Mouse (Mus musculus): ENCODE measurements around the gene Gm17334.
A peak's percentile ranks its signal among the peaks of the same experiment; 100 is the strongest.

The Gm17334 gene

DNA sequence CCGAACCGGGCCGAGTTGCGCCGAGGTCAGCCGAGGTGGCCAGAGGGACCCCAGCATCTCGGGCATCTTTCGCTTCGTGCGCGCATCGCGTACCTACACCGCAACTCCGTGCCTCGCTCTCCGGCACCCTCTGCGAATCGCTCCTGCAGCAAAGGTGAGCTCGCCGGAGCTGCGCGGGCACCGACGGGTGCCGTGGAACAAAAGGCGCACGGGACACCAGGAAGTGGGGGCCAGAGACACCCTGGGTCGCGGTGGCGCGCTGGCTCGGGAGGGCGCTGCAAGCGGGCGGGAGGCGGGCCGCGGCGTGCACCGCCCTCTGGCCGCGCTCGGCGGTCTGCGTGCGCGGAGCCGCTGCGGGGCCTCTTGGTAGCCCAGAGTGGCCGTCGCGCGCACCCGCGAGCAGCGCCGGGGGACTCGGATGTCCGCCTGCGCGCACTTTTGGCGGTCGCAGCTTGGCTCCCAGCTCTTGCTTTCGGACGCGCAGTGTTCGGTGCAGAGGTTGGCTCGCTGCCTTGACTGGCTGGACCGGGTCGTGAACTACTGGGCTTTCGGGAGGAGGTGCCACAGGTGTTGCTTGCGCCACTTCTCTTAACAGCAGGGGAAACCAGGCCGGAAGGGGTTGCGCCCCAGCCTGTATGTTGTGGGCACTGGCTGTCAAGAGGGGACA lies 2.7 kb downstream of the Gm17334 start:
- peak; percentile 89 for DNase-seq

DNA sequence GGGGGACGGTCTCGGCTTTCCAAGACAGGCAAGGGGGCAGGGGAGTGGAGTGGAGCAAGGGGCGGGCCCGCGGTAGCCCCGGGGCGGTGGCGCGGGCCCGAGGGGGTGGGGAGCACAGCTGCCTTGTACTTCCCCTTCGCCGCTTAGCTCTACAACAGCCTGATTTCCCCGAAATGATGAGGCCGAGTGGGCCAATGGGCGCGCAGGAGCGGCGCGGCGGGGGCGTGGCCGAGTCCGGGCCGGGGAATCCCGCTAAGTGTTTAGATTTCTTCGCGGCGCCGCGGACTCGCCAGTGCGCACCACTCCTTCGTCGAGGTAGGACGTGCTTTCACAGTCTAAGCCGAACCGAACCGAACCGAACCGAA lies 3.2 kb downstream of the Gm17334 start, which contains the start of gene Irf1:
Irf1 (plus strand) TSS at position 255 of the 365 bp plus-strand sequence.
- peak; percentile 94 for DNase-seq

DNA sequence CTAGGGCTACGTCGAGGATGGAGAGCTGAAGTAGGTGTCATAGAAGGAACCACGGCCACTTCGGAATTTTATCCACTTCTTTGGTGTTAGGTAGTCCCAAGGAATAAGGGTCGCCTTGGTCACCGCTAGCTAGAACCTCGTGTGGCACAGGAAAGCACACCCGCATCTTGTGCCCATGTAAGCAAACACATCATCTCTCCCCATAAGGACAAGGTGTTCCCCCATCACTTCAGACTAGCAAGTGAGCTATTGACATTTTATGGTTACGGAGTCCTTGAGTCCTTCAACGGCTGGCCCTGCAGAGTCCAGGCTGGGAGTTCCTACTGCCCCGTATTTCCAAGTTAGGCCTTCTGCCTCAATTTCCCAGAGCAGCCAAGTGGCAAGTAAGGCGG lies 3.8 kb downstream of the Gm17334 start:
- DNase-seq = no peak

DNA sequence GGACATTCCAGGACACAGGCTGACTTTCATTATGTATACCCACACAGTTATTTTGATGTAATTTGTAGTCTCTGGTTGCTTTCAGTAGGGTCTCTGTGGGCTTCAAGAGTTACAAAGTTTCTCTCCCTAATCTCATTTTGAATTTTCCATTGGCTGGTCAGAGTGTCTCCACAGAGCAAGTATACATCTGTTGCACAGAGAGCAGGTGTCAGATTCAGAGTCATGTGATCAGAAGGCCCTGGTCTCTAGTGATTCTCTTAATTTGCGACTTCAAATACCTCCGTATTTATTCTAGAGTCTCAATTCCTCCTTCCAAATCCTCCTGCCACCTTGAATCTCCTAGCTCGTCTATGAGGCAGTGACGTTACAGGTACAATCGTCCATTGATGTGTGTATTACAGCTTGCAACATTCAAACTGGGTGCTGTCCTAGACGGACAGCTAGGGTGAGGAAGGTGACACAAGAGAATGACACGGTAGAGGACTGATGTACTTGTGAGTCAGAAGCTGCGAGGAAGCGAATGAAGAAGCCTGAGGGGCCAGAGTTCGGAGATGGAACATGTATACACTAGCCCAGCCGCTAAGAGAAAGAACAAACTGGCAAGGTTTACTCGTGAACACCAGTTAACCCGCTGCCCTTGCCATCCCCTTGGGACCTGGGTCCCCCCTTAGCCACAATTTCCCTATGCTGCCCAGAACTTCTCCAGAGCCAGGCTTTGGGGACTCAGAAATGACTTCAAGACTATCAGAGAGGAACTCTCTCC lies 4.4 kb downstream of the Gm17334 start:
- no peak for DNase-seq

DNA sequence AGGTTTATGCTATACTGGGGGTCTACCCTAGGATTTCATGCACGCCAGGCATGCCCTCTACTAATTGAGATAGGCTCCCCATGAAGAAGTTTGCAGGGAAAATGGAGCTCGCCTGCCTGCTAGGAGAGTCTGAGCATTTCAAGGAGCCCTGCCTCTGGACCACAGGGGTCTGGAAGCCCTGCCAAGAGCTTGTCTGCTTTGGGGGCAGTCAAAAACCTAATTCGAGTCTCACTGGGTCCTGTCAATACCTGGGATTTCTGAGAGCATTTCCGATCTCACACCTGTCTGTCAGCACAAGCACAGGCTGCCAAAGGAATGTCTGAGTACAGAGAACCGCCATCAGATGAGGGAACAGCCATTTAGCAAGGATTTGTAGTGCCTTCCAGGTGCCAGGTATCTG lies 8.4 kb downstream of the Gm17334 start:
- DNase-seq = no peak

DNA sequence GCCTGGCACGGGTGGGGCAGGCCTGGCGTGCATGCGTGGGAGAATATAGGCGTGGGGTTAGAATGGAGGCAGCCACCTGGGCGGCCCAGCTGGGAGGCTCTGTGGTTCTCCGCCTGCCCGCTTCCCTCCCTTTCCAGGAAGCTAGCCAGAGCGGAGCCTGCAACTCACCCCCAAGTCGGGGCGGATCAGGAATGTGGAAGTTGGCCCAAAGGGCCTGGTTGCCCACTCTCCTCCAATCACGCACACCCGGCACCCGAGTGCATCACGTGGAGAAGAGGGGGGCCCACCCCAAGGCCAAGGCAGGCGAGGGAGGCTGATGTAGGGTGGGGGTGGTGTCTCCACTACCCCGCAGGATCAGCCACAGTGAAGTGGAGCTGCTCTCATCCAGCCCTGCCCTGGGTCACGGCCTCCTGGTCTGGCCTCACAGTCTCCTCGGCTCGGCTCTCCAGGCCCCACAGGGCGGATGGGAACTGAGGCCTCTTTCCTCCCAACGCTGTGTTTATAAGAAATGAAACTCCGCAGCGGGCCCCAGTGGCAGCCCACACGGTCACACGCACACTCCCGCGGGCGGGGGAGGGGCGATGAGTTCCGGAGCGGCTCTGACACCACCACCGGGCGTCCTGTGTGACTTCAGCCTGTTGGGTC lies 9.4 kb downstream of the Gm17334 start:
- peak; percentile 88 for DNase-seq

DNA sequence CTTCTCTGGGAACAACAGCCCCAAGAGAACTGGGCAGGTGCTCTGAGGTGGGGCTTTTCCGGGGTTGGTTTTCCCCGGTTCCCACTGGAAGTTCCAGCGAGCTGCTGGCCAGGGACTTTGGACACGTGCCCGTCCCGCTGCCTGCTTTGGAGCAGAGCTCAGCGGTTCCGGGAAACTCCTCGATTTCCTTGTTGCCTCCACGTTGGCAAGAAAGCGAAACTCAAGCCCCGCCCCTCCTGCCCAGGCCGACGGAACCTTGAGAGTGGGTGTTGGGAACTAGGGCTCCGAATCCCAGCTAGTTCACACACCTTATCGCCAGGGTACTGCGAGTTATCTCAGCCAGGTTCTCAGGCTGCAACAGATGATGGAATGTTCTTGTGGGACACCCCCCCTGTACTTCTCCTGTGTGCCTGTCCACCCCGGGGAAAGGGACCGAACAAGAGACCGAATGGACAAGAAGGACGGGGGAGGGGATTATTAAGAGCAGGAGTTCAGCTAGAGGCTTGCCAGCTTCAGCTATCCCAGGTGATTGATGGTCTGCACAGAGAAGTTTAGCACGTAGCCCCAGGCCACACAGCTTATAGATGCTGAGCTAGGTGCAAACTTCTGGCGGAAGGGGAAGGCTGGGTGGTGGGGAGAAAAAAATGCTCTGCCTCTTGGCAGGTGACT lies 10.0 kb downstream of the Gm17334 start:
- DNase-seq = peak; percentile 50

DNA sequence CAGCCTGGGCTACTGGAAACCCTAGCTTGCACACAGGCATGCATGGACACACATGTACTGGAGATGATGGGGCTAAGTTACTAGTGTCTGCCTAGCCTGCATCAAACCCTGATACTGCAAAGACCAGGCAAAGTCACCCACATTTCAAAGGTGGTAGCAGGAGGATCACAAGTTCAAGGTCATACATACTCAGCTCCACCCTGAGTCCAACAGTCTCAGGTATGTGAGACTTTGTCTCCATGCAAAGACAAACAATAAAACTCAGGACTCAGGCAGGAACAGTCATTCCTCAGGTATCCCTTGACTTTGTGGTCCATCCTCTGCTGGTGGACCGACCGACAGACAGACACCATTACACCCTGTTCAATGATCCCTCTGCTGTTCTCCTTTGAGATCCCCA lies 10.6 kb downstream of the Gm17334 start:
- DNase-seq = no peak

DNA sequence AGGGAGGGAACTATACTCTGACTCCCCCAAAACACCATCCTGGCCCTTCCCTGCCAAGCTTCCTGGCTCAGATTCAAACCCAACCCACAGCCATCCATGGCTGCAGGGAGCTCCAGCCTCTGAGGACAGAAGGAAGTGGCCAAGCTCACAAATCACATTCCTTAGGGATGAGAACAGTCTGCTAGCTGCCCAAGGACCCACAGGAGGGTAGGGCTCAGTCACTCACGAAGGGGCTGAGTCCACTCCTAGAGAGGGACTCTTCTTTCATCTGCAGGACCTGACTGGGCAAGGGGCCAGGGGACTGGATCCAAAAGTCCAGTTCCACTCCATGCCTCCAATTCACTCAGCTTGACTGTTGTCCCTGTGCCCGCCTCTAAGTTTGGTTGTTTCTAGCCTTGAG lies 11.2 kb downstream of the Gm17334 start:
- peak; percentile 22 for DNase-seq

DNA sequence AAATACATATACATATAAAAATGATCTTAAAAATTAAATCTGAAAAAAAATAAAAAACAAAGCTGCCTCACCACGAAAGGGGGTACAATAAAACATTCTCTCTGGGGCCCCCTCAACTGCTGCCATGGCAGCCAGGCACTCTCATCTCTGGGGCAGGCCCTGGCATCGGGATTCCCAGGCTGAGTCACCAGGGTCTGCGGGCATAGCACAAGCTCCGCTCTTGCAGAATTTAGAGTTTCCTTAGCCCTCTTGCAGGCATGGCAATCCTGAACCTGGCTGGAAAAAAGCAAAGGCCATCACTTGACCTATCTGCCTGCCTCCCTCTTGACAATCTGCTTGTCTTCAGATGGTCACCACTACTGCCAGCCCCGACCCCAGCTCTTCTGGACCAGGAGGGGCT lies 11.7 kb downstream of the Gm17334 start:
- DNase-seq = no peak

DNA sequence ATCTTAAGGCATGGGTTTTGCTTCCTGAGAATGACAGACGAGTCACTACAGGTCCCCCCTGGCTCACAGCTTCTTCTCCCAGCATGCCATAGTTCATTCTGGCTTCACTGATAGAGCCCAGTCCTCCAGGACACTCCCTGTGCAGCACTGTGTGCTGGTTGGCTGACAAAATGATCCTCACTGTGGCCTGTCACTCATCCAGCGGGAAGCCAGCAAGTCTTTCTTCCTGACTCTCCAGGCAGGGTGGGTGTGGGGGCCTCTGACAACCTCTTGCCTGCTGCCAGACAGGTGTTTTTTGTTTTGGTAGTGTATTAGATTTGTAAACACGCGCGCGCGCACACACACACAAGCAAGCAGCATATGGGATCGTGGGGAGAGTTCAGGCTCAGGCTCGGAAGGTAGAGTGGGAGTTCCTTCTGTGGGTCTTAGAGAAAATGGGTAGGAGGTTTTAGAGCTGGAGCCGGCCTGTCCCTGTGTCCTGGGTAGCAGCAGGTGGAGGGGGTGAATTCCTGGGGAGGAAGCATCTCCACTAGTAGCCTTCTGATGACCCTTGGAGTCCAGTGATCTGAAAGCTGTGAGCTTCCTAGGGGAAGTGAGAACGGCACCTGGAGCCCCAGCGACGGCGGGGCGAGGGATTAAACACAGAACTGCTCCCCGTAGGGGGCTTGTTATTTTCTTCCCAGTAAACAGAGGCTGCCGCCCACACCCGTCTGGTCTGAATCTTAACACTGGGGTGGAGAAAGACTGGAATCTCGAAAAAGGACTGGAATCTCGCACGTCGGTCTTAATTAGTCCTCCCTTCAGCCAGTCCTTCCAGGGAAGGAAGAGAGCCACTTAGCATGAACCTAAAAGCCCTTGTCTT lies 13.2 kb downstream of the Gm17334 start:
- DNase-seq = peak; percentile 60

DNA sequence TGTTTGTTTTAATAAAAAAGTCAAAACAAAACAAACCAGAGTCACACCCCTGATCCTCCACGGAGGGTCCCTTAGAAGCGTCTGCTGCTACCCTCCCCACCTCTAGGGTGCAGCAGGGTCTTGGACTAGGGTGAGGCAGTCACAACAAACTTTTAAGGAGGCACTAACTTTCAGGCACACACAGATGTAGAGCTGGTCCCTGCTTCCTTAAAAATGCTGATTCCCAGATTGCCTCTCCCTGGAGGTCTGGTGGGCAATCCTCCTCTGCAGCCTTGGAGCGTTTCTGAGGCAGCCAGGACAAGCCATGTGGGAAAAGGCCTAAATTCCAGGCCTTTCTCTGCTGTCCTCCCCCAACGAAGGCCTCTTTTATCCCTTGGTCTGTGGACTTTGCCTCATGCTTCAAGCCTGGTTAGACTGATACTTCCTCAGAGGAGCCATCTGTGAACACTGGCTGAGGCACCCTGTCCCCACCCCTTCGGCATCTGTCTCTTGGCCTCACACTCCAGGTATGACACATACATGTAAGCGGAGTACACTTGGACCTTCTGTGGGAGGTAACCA lies 14.1 kb downstream of the Gm17334 start:
- DNase-seq = peak; percentile 7

DNA sequence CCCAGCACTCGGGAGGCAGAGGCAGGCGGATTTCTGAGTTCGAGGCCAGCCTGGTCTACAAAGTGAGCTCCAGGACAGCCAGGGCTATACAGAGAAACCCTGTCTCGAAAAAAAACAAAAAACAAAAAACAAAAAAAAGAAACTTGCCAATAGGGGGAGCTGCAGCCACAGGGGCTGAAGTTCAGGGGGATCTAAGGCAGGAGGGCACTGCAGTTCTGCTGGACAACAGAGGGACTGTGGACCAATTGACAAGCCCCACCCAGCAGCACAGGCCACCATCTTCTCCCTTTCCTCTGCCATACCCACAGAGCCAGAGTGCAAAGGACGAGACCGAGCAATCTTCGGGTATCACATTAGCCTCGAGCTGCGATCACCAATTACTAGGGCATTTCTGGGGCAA lies 15.0 kb downstream of the Gm17334 start:
- DNase-seq = peak; percentile 37

DNA sequence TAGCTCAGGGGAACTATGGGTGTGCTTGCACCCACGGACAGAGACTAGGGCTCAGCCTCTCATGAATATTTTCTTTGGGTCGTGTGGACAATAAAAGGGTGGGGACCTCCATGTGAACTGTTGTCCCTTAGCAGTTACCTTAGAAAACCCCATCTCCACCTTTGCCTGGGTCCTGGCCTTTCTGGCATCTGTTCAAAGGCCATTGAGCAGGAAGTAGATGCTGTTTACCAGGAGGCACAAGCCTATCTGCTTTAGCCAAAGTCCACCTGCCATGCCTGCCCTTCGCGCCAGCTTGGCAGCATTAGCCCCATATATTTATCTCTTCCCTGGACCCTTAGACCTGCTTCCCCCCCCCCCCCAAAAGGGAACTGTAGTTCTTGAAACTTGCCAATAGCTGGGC lies 15.4 kb downstream of the Gm17334 start:
- DNase-seq = no peak

DNA sequence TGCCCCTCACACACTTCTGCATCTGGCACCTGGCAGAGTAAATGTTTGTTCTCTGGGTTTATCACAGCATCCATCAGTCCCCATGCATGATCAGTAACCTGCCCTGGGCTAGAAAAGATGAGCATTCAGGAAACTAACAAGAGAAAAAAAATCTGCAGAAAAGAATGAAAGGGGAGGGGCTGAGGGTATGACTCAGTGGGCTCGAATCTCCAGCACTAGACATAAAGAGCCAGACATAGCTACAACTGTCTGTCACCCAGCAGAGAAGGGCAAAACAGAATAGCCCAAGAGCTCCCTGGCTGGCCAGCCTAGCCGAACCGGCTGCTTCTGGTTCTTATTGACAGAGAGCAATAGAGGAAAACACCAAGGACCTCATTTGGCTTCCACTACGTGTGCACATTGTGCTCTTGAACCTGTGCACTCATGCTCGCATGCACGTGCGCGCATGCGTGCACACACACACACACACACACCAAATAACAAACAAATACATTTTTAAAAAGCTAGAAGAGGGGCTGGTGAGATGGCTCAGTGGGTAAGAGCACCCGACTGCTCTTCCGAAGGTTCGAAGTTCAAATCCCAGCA lies 17.9 kb downstream of the Gm17334 start:
- no peak for DNase-seq

DNA sequence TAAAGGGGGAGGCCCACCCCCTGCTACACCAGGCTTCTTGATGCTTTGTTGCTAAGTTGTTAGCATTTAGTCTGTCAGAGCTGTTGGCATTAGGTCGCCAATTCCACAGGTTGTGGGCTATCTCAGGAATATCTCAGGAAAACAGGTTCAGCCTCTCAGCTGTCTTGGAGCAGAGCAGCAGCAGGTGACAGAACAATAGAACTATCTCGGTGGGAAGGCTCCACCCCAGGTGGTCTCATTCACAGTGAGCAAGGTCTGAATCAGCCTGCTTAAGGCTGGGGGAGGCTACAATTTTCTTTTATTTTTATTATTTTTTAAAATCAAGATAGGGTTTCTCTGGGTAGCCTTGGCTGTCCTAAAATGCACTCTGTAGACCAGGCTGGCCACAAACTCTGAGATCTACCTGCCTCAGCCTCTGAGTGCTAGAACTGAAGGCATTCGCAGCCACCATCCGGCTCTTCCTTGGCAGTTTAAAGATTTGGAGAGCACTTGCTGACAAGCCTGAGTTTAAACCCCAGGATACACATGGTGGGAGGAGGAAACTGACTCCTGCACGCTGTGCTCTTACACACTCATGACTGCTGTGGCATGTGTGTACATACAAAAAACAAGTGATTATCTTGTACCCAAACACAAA lies 23.2 kb downstream of the Gm17334 start:
- no peak for DNase-seq

DNA sequence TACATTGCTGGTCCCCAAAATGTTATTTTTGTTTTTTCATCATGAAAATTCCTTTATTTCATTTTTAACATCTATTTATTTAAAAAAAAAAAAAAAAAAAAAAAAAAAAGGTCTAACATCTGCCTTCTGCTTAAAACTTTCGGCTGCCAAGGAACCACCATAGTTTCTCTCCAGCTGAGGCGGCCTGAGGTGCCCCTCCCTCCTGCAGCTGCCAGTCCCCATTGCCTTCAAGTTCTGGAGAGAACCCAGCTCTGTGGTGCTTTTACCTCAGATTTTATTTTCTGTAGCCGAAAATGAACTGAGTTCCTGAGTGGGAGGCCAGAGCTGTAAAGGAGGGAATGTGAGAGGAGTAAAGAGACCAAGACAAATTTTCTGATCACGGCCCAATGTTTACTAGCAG lies 23.7 kb downstream of the Gm17334 start:
- DNase-seq = no peak

DNA sequence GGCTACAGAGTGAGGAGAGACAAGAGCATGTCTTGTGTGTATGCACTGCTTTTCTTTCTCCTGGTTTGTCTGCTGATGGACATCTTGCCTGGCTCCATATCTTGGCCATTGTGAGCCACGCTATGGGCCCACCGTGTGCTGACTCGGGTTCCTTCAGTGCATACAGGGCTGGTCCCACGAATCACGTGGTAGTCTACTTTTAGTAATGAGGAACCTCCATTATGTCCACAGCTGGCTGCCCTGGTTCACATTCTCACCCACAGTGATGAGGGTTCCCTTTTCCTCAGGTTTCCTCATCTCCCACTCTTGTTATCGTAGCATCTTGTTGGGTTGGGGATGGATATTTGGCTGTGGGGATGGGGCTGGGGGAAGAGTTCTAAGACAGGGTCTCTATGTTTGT lies 24.4 kb downstream of the Gm17334 start:
- DNase-seq = no peak

DNA sequence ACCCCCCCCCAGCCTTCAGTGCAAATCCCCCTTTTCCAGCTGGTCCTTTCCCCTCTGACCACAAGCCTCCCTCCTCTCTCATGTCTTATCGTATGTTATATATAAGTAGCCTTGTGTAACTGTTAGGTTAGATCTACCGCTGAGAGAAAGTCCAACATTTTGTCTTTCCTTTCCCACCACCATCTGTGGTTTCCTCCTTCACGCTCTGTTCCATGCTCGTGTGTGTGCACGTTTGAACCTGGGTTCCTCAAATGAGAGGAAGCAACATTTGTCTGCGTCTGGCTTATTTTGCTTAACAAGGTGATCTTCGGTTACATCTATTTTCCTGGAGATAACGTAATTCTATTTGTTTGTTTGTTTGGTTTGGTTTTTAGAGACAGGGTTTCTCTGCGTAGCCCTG lies 25.0 kb downstream of the Gm17334 start:
- DNase-seq = no peak

DNA sequence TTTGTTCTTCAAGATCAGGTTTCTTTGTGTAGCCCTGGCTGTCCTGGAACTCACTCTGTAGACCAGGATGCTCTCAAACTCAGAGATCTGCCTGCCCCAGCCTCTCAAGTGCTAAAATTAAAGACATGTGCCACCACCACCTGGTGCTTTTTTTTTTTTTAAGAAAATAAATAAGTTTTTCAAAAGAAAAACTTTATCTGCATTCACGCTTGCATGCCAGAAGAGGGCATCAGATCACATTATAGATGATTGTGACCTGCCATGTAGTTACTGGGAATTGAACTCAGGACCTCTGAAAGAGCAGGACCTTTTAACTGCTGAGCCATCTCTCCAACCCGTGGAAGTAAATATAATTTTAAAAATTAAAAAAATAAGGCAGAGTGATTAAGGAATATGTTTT lies 27.7 kb downstream of the Gm17334 start:
- no peak for DNase-seq

DNA sequence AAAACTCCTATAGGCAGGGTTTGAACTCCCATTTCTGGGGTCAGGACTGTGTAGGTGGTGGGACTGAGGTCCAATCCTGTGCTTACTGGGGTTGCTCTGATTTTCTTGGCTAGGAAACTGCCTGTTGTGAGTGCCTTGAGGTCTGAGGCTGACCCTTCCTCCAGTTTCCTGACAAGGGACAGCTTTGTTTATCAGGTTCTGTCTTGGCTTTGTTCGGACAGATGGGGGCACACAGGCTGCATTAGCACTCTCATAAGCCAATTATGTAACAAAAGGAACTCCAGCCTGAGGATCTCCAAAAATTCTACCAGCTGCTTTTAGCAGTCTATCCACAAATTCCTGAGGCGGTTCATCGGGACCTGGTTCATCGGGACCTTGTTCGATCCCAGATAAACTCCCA lies 30.6 kb downstream of the Gm17334 start:
- peak; percentile 81 for DNase-seq
